ENCODE assay signal across 24 mouse cellular contexts in the genomic region with DNA sequence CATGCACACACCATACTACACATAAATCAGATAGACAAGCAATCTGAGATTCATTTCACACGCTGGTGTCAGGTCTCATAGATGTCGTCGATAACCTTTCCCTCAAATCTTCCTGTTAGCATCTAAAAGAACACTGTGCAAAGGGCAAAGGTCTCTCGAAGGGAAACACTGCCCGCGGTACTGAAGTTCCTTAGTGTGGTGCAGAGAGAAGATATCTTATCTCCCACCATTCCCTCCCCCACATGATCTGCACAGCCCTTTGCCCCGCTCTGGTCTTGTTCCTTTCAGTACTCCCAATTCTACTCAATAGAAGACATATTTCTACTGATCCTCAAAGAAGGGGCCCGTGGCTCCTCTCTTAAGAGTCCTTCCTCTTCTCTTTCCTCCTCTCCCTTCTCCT. TPM values are rescaled to one million over a fixed set of nuclear protein-coding genes. Genes with fewer than 3 reads are reported as not detected.
DNase-seq lines count a peak whose midpoint lies in the region; ATAC-seq lines count a peak whose summit lies in the region.
"Had no signal": no experiment of that assay in that cellular context is flagged by ENCODE, and none has a peak within 500 bp of the region (broad histone marks: within the 10 kb centered on the region; RNA-seq: fewer than 3 reads in every experiment).

No protein-coding gene starts in this region.

- H3K4me2 ChIP-seq in midbrain, embryonic 11.5 days: no peak overlapping the region
- H3K4me2 ChIP-seq in midbrain, embryonic 16.5 days (ENCODE audit: low read length): no peak overlapping the region
- no peak overlapping the region for H3K4me2 ChIP-seq in intestine, embryonic 16.5 days (ENCODE audit: low read depth, low read length)
- H3K4me2 ChIP-seq: embryonic facial prominence, embryonic 13.5 days; embryonic facial prominence, embryonic 15.5 days; forebrain, embryonic 12.5 days had no signal

- H3K9ac ChIP-seq in midbrain, embryonic 11.5 days (ENCODE audit: low read length): no peak overlapping the region
- no peak overlapping the region for H3K9ac ChIP-seq in midbrain, embryonic 16.5 days (ENCODE audit: low read depth, low read length)
- H3K9ac ChIP-seq in intestine, embryonic 16.5 days (ENCODE audit: low read depth, low read length): no peak overlapping the region
- H3K9ac ChIP-seq: embryonic facial prominence, embryonic 13.5 days; embryonic facial prominence, embryonic 15.5 days; forebrain, embryonic 12.5 days had no signal

- H3K27me3 ChIP-seq in midbrain, embryonic 11.5 days (ENCODE audit: control insufficient read depth, insufficient read depth, low read length): no peaks in the 10 kb centered on the region
- no peaks in the 10 kb centered on the region; the same call in 1 of the 2 replicates for H3K27me3 ChIP-seq in midbrain, embryonic 16.5 days (ENCODE audit: control insufficient read depth, insufficient read depth, low read depth, low read length)
- H3K27me3 ChIP-seq in intestine, embryonic 16.5 days (replicated peaks; ENCODE audit: control insufficient read depth, insufficient read depth, low read length): peaks cover 10% of the 10 kb centered on the region; the same call in 1 of the 2 replicates

- no peak for ATAC-seq in midbrain, embryonic 11.5 days (ENCODE audit: low FRiP score)
- no peak for ATAC-seq in midbrain, embryonic 16.5 days
- ATAC-seq in intestine, embryonic 16.5 days: peak; percentile 88
- ATAC-seq in cerebellum, adult (ENCODE audit: insufficient number of reproducible peaks, low FRiP score, low TSS enrichment): no peak
- ATAC-seq: forebrain, embryonic 14.5 days; forebrain, embryonic 16.5 days had no signal

- H3K9me3 ChIP-seq in midbrain, embryonic 11.5 days (ENCODE audit: control insufficient read depth, low read length): no peaks in the 10 kb centered on the region
- H3K9me3 ChIP-seq in midbrain, embryonic 16.5 days (replicated peaks; ENCODE audit: control insufficient read depth, low read length, poor library complexity, severe bottlenecking): no peaks in the 10 kb centered on the region
- H3K9me3 ChIP-seq in intestine, embryonic 16.5 days (ENCODE audit: control insufficient read depth, low read length): no peaks in the 10 kb centered on the region
- H3K9me3 ChIP-seq: embryonic facial prominence, embryonic 13.5 days; embryonic facial prominence, embryonic 15.5 days; forebrain, embryonic 10.5 days; forebrain, embryonic 12.5 days had no signal

- DNase-seq in midbrain, embryonic 11.5 days (ENCODE audit: low spot score, missing footprints): peak; percentile 75
- peak; percentile 81 for DNase-seq in yolk sac, embryonic 10.5 days (ENCODE audit: low spot score)
- no peak for DNase-seq in adrenal gland, postnatal 14 days
- DNase-seq: adrenal gland, adult 2 months; adrenal gland, postnatal 10 days; adrenal gland, postnatal 36 days; cerebellum, adult 11 months; cerebellum, adult 18-20 months; cerebellum, adult 8-10 months; cerebellum, adult 9-11 months; cerebellum, postnatal 14 days; cerebellum, postnatal 36 days; embryo, embryonic 11 days had no signal

- H3K4me1 ChIP-seq in midbrain, embryonic 11.5 days (ENCODE audit: control insufficient read depth, insufficient read depth, low read length): no peaks in the 10 kb centered on the region
- no peaks in the 10 kb centered on the region for H3K4me1 ChIP-seq in midbrain, embryonic 16.5 days (ENCODE audit: control insufficient read depth, insufficient read depth, low read length)
- H3K4me1 ChIP-seq in intestine, embryonic 16.5 days (ENCODE audit: control insufficient read depth, insufficient read depth, low read length): peaks cover 4% of the 10 kb centered on the region; the same call in 1 of the 2 replicates
- H3K4me1 ChIP-seq: forebrain, embryonic 12.5 days had no signal

- H3K36me3 ChIP-seq in midbrain, embryonic 11.5 days (ENCODE audit: control insufficient read depth, insufficient read depth, low read length): no peaks in the 10 kb centered on the region
- no peaks in the 10 kb centered on the region for H3K36me3 ChIP-seq in midbrain, embryonic 16.5 days (ENCODE audit: control insufficient read depth, insufficient read depth, low read length)
- H3K36me3 ChIP-seq in intestine, embryonic 16.5 days (ENCODE audit: control insufficient read depth, insufficient read depth, low read length): no peaks in the 10 kb centered on the region
- H3K36me3 ChIP-seq: embryonic facial prominence, embryonic 13.5 days; embryonic facial prominence, embryonic 15.5 days; forebrain, embryonic 12.5 days had no signal

- H3K27ac ChIP-seq in midbrain, embryonic 11.5 days (ENCODE audit: low read depth, low read length): no peak overlapping the region
- no peak overlapping the region for H3K27ac ChIP-seq in midbrain, embryonic 16.5 days (ENCODE audit: low read length)
- H3K27ac ChIP-seq in intestine, embryonic 16.5 days (ENCODE audit: low read length): no peak overlapping the region
- H3K27ac ChIP-seq: embryonic facial prominence, embryonic 13.5 days; embryonic facial prominence, embryonic 15.5 days; forebrain, embryonic 10.5 days; forebrain, embryonic 12.5 days had no signal

- no peak overlapping the region for H3K4me3 ChIP-seq in midbrain, embryonic 11.5 days (ENCODE audit: low read depth, low read length)
- no peak overlapping the region for H3K4me3 ChIP-seq in midbrain, embryonic 16.5 days (ENCODE audit: low read depth, low read length)
- no peak overlapping the region for H3K4me3 ChIP-seq in intestine, embryonic 16.5 days (ENCODE audit: low read length)
- H3K4me3 ChIP-seq: embryonic facial prominence, embryonic 13.5 days; embryonic facial prominence, embryonic 15.5 days; erythroblast, embryonic 14.5 days; forebrain, embryonic 10.5 days; forebrain, embryonic 12.5 days had no signal

- 85% methylated on average over 8 of the region's 8 CpGs for WGBS in midbrain, embryonic 11.5 days
- WGBS in midbrain, embryonic 16.5 days: 89% methylated on average over 8 of the region's 8 CpGs
- WGBS in intestine, embryonic 16.5 days: 44% methylated on average over 8 of the region's 8 CpGs

RNA-seq across cellular contexts. Expression of gene Gnl2, which starts 13.4 kb away (rescaled TPM):
- polyA plus RNA-seq in midbrain, embryonic 11.5 days (2014; fragmentation: Nextera tagmentation; extraction: Ambion mirVana): 88.7 and 101 TPM in 2 replicates
- 95.9 and 104 TPM in 2 replicates for polyA plus RNA-seq in midbrain, embryonic 16.5 days (2015; fragmentation: Nextera tagmentation; extraction: Ambion mirVana)
- polyA plus RNA-seq in intestine, embryonic 16.5 days (2015; fragmentation: Nextera tagmentation; extraction: Ambion mirVana): 61.8 and 64.6 TPM in 2 replicates
- total RNA-seq in adrenal gland, postnatal 14 days (2021): 53.7 and 64.9 TPM in 2 replicates

RNA-seq across cellular contexts. Expression of gene Rspo1, which starts 16.7 kb away (rescaled TPM):
- polyA plus RNA-seq in midbrain, embryonic 11.5 days (2014; fragmentation: Nextera tagmentation; extraction: Ambion mirVana): 9.0 and 11.9 TPM in 2 replicates
- polyA plus RNA-seq in midbrain, embryonic 16.5 days (2015; fragmentation: Nextera tagmentation; extraction: Ambion mirVana): 1.7 and 2.2 TPM in 2 replicates
- polyA plus RNA-seq in intestine, embryonic 16.5 days (2015; fragmentation: Nextera tagmentation; extraction: Ambion mirVana): 6.0 and 8.0 TPM in 2 replicates
- 4.2 and 5.3 TPM in 2 replicates for total RNA-seq in adrenal gland, postnatal 14 days (2021)
- total RNA-seq: MEL had no signal
